Mouse (Mus musculus) spleen, adult 18-20 months (tissue): ENCODE measurements around the gene Amdhd1.
"Not testable (repeated sequence)": the region's sequence is repeated elsewhere in the genome, so short reads cannot be mapped to it uniquely, and the experiment has no call there.

Experiments
- DNase-seq, 2 experiments: peaks; one replicate each; pipeline ENCODE4 v3.0.0; 2022; ENCODE audit warnings: mixed read lengths in 2 of 2

Amdhd1 gene

DNA sequence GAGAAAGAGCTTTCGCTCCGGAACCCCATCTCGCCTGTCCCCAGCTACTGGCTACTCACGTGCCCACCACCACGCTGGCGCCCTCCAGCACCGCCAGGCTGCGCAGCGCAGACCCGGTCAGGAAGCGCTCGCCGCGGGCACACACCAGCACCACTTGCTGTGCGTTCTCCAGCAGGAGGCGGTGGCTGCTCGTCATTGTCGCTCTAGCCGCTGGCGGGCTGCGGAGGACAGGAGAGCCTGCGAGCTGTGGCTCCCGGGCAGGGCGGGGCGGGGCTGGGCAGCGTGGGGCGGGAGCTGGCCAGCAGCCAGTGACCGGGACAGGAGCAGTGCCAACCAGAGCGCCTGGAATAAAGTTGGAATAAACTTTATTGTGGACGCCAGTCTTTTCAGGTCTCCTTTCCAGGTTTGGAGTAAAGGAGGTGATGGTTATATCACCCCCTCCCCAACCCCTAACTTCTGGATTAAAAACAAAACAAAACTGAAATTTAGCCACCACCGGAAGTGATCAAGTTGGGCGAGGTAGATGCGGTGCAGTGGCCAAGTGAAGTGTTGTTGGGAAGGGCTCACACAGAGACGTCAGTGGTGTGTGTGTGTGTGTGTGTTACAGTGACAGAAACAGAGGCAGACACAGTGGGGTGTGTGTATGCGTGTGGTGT is at the start of gene Amdhd1:
Gene Amdhd1 (minus strand): TSS at position 259 of the 656 bp plus-strand sequence.
- DNase-seq, result peak; percentile 73 to 75

DNA sequence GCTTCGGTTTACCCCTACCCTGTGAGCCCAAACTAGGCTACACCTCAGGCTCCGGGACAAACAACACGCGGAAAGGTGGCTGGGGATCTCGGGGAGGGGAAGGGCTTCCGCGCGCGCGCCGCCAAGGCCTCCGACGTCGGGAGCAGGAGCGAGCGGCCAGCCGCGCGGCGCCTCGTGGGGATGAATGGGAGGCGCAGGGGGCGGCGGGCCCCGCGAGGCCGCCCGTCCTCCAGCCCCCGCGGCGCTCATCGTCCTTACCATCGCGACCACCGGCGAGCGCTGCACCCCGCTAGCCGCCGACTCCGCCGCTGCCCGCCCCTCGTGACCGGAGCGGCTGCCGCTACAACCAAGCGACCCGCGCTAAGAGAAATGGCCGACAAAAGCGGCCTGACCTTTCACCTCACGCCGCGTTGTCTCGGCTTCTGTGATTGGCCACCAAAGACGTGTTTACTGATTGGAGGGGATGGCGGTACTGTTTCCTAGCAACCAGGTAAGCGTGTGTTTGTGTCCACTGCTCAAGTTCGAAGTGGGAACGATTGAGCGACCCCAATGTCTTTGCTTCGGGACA is 49.5 kb upstream of the Amdhd1 start, which contains the start of gene Snrpf:
Gene Snrpf (minus strand): TSS at position 426 of the 568 bp plus-strand sequence.
- DNase-seq, result peak; percentile 82 to 91

DNA sequence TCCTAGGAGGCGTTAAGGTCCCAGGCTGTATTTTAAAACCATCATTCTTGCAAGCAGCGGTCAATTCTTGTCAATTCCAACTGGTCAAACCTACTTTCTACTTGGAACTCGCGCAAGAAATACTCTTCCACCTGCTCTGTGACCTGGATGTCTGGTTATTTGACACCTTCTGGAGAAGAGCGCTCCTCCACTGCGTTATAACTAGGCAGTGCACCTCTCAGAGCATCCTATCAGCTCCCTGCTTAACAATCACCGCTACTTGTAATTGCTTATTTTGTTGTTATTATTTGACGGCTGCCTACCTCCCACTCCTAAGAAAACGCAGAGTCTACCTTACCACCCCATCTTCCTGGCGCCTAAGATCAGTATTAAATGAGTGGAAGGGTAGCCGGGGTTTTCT is 49.0 kb upstream of the Amdhd1 start:
- no peak for DNase-seq

DNA sequence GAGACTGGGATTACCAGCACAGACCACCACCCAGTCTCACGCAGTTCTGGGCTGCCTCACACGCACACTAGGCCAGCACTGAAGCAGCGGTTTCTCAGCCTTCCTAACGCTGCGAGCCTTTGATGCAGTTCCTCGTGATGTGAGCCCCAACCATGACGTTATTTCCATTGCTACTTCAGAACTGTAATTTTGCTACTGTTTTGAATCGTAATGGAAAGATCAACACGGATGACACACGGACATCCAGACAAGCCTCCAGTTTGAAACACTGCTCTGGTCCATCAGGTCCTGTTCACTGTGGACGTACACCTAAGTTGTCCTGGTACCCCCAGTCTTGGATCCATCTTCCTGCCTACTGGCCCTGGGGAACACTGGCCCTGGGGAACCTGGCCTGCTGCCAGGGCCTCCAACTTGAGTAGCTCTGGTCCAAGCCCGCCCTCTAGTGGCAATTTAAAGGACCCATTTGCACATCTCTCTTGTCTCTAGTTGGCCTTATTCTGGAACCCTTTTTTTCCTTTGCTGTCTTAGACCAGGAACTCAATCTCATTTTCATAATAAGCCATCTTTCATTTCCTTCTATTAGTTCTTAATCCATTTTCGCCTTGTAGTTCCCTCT is 37.5 kb upstream of the Amdhd1 start:
- peak; percentile 20 to 64 for DNase-seq

- DNase-seq, result no peak
These were observed 36.1 kb upstream of the Amdhd1 start for GRCm38 (mm10) chr10:93575960-93576359.

- no peak for DNase-seq
These were observed 35.1 kb upstream of the Amdhd1 start for GRCm38 (mm10) chr10:93574966-93575365.

DNA sequence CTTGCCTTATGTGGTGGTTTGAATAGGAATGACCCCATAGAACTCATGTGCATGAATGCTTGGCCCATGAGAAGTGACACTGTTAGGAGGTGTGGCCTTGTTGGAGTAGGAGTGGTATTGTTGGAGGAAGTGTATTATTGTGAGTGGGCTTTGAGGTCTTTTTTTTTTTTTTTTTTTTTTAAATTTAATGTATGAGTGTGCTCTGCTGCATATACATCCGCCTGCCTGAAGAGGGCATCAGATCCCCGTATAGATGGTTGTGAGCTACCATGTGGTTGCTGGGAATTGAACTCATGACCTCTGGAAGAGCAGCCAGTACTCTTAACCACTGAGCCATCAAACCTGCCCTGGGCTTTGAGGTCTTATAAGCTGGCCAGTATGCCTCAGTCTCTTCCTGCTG is 32.4 kb upstream of the Amdhd1 start:
- no peak for DNase-seq

- DNase-seq, result no peak
These were observed 28.8 kb upstream of the Amdhd1 start for GRCm38 (mm10) chr10:93568671-93569070.

GRCm38 (mm10) chr10:93567841-93568566 is 28.2 kb upstream of the Amdhd1 start:
- no peak for DNase-seq

DNA sequence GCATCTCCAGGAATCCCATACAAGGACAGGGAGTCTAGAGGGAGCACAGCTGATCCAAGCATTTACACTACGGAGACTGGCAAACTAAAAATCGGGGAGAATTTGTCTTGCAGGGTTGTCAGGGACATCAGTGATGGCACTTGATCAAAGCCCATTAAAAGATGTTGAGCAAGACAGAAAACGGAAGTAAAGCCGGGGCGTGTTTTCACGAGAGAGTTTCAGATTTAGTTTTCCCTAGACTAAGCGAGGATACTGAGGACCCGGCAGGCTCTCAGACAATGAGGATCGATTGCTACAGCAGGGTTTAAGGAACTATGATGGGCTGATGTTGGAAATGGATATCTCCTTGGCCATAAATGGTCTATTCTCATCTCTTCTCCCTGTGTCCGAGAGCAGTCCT is 27.2 kb upstream of the Amdhd1 start:
- DNase-seq, result no peak

- DNase-seq, result no peak
These were observed 24.8 kb upstream of the Amdhd1 start for GRCm38 (mm10) chr10:93564518-93565090.

DNA sequence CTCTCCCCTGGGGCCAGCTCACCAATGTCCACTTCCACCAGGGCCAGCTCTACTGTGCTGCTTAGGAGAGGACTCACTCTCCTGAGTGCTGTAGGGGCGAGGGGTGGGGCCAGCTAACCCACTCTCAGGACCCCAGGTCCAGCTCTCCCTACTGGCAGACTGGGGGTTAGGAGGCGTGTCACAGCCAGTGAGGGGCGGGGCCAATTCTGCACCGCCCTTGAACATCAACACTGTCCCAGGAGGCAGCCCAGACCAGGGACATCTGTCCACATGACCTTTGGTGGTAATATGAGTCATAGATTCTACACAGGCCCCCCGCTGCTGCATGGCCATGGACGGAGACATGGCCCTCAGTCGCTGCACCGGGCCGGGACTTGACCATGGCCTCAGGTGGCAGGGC is 20.0 kb upstream of the Amdhd1 start:
- DNase-seq, result no peak

- not testable (repeated sequence) for DNase-seq
These were observed 18.1 kb upstream of the Amdhd1 start for GRCm38 (mm10) chr10:93557971-93558370.

- no peak for DNase-seq
These were observed 12.8 kb upstream of the Amdhd1 start for GRCm38 (mm10) chr10:93552596-93552995.

- no peak for DNase-seq
These were observed 10.0 kb upstream of the Amdhd1 start for GRCm38 (mm10) chr10:93549821-93550220.

GRCm38 (mm10) chr10:93548991-93549390 is 9.2 kb upstream of the Amdhd1 start:
- peak; percentile 46 to 76 for DNase-seq

GRCm38 (mm10) chr10:93547741-93548270 is 8.0 kb upstream of the Amdhd1 start:
- DNase-seq, result no peak

- no peak for DNase-seq
These were observed 4.3 kb upstream of the Amdhd1 start for GRCm38 (mm10) chr10:93544172-93544571.

DNA sequence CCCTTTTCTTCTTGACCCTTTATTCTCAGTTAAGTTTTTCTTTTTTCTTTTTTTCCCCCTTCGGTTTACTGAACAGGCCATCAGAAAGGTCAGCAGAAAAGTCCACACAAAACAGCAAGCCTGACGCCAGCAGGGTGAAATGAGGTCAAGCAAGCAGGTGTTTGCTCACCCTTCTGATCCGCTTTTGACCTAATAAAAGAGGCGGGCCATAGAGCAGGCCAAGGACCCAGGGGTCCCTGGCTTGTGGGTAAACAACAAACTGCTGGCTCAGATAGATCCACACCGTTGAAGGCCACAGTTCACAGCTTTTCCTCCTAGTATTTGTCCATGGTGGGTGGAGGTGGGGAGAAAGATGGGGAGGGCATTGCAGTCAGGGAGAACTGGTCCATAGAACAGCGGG is 3.3 kb upstream of the Amdhd1 start:
- DNase-seq, result no peak

DNA sequence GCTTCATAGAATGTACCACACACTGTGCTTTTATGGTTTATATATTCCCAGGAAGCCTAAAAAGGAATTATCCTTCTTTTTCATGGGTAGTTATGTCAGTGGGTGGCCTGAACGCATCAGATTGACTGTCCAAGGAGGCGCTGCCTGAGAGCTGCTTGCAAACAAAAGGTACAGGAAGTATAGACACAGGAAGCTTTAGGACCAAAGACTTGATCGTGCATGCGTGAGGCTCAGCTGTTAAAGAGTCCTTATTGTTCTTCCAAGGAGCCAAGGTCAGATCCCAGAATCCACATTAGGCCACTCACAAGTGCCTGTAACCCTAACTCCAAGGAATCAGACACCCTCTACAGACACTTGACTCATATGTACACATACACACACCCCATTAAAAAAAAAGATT is 2.5 kb upstream of the Amdhd1 start:
- DNase-seq, result no peak

- DNase-seq, result no peak
These were observed 1.8 kb upstream of the Amdhd1 start for GRCm38 (mm10) chr10:93541585-93541984.

DNA sequence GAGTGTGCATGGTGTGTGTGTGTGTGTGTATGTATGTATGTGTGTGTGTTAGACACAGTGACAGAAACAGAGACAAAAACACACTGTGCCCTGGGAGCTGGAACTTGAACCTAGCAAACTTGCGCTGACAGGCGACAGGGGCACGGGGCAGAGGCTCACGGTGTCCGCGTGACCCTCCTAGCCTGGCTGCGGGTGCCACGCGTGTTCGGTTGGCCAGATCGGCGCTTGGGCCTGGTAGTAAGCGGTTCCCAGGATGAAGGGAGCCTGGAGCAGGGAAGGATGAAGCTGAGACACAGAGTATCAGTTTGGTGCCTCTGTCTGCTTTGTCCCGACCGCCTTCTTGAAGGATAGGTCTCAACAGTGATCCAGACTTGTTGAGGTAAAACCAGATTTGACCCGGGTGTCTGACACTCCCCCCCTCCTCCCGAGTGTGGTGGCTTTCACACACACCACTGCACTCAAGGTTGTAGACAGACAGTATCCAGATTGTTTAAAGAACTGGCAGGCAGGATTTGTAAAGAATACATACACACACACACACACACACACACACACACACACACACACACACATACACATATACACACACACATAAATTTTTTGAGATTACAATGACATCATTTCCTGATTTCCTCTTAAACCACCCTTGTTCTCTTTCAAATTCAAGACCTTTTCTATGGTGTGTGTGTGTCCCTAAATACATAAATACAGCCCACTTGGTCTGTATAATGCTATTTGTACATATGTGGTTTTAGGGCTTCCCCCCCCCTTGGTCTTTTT is 788 bp upstream of the Amdhd1 start, which contains the start of gene Ccdc38:
Gene Ccdc38 (plus strand): TSS at position 202 of the 780 bp plus-strand sequence.
- DNase-seq, result peak in 1 of 2 experiments; percentile 17
